Mouse (Mus musculus) lung, adult 18-20 months (tissue): ENCODE results near the gene Hectd1.

Experiments
- DNase-seq, 2 experiments: peaks; one replicate each; pipeline ENCODE4 v3.0.0; 2022; ENCODE audit warnings: mixed read lengths in 2 of 2

Hectd1 gene

DNA sequence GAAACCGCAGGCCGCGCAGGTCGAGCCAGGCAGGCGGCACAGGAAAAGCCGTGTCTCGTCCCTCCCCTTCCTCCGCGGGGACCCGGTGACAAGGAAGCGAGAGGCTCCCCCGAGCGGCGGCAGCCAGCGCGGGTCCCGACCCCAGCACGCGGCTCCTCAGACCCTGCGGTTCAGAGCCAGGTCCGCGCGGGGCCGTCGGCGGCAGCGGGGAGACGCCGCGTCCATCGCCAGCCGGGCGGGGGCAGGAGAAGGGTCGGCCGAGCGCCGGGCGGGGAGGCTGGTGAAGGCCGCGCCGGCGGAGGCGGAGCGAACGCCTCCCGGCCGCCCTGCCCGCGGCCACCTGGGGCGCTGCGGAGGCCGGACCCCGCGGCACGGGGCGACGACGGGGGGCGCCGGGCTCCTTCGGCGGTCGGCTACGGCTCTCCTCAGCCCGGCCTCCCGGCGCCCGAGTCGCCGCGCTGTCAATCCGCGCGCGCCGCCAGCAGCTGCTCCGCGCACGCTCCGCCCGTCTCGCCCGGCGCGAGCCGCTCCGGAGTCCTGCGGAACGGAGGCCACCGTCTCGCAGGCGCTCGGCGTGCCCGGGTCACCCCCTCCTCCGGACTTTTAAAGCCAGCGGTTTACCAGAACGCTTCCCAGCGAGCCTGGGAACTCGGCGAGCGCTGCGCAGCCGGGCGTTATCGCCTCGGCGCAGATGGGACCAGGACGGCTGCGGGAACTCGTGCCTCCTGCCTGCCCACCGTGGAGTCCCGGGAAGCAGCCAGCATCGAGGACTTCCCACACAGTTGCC is at the start of gene Hectd1:
TSS of gene Hectd1 (minus strand) at position 247 of the 787 bp plus-strand sequence.
- peak; percentile 87 for DNase-seq

- DNase-seq = no peak
Observed at GRCm38 (mm10) chr12:51871446-51872144, 42.3 kb upstream of the Hectd1 start.

DNA sequence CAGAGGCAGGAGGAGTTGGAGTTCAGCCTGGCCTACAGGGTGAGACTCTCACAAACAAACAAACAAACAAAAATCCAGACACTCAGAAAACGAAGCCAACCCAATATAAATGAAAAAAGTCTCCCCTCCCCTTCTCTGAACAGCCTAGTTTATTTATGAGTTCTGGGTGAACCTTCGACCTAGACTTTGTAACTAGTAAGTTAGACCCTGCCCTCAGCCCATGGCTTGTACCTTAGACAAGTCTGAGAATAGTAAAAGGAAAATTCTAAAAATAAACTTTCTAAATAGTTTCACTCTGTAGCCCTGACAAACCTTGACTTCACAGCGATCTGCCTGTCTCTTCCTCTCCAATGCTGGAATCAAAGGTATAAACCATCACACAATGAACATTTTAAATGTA is 40.2 kb upstream of the Hectd1 start:
- no peak for DNase-seq

DNA sequence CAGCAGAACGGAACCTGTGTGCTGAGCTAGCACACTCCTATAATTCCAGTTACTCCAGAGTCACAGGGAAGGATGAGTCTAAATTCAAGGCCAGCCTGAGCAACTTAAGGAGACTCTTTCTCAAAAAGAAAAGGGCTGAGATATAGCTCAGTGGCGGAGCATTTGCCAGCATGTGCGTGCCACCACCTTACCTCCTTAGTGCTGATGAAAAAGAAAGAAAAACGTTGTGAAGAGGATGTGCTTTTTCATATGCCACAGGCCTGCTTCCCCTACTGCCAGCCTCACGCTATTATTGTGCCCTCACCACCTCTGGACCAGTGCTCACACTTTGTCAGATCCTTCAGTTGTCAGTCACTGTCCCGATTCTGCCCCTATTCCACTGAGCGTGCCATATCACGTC is 37.7 kb upstream of the Hectd1 start:
- DNase-seq = no peak

GRCm38 (mm10) chr12:51866226-51866910 is 37.0 kb upstream of the Hectd1 start:
- DNase-seq = peak; percentile 60 to 71

- peak; percentile 77 to 86 for DNase-seq
Observed at GRCm38 (mm10) chr12:51865790-51866179, 36.4 kb upstream of the Hectd1 start.

- peak; percentile 39 to 52 for DNase-seq
Observed at GRCm38 (mm10) chr12:51865061-51865789, 35.9 kb upstream of the Hectd1 start.

DNA sequence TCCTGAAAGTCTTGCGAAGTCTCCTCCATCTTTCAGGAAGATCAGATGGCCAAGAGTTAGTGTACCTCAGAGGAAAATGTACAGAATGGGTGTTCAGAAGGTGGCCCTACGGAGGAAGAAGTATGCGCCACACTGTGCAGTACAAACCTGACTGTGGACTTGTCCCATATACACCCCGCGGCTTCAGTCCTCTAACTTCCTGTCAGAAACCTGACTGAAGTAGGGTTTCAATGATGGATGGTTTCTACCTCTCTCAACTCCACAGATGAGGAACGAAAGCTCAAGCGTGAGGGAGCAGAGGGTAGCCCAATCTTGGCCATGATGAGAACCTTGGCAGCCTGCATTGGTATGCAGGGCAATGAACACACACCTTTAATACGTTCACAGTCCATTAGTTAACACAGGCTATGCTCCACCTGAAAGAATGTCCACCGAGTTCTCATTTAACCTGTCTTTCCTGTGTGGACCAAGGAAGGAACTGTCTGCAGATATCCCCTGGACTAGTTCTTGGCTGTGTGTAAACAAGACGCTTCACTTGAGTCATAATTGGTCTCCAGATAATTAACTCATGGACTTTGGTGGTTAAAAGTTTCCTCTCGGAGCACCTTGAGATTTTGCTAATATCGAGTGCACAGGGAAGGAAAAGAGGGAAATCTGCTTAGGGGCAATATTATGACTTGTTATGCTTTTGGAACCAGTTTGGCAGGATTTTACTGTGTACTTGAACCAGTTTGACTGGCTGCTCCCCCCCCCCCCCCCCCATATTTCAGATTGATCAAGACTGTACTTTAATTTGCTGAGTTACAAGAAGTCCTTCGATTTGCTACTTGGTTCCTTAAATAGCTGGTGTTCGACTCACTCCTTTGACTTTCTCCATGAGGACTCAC is 34.0 kb upstream of the Hectd1 start:
- DNase-seq = no peak

- no peak for DNase-seq
Observed at GRCm38 (mm10) chr12:51858134-51859028, 29.0 kb upstream of the Hectd1 start.

- no peak for DNase-seq
Observed at GRCm38 (mm10) chr12:51856768-51857295, 27.5 kb upstream of the Hectd1 start.

DNA sequence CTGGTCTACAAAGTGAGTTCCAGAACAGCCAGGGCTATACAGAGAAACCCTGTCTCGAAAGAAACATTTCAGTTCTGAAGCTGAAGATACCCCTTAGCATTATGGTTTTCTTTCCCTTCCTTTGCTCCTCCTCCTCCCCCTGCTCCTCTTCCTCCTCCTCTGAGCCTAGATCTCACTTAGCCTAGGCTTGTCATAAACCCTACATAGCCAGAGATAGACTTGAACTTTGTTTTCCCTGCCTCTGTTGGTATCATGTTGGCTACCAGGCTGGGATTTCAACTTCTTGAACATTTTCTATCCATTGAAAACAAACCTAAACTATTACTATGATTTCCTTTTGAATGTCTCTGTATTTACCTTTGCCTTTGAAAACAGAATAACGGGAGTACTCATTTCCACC is 26.5 kb upstream of the Hectd1 start:
- no peak for DNase-seq

DNA sequence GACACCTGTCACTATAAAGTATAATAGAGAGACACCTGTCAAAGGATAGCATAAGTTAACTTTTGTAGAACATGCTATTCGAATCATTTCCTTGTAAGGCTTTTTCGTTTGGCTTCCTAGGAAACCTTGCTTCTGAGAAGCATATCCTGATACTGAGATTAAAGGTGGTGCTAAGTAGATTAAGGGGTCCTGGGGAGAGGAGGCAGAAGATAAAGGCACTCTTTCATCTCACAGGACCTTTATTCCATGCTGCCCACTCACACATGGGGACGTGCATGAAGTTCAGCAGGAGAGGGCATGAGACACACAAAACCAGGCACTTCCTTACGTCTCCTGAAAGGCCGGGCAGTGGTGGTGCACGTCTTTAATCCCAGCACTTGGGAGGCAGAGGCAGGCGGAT is 26.1 kb upstream of the Hectd1 start:
- DNase-seq = no peak

GRCm38 (mm10) chr12:51851617-51852016 is 22.3 kb upstream of the Hectd1 start:
- no peak for DNase-seq

GRCm38 (mm10) chr12:51851155-51851554 is 21.8 kb upstream of the Hectd1 start:
- DNase-seq = no peak

GRCm38 (mm10) chr12:51850339-51850738 is 21.0 kb upstream of the Hectd1 start:
- no peak for DNase-seq

- no peak for DNase-seq
Observed at GRCm38 (mm10) chr12:51849902-51850301, 20.6 kb upstream of the Hectd1 start.

- peak; percentile 66 to 71 for DNase-seq
Observed at GRCm38 (mm10) chr12:51847953-51848680, 18.8 kb upstream of the Hectd1 start.

DNA sequence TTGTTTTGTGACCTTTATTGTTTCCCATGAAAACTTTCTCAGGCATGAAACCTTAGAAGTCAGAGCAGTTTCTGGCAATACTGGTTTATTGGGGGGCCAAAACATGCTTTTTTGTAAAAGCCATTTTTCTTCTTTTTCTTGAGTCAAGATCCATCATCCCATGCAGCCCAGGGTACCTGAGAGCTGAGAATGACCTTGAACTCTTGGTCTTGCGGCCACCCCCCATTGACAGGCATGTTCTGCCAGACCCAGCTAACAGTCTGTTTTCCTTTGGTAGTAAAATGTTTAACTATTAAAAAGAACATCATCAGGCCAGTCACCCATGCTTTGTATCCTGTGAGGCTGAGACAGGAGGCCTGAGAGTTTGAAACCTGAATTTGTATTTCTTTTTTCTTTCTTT is 15.9 kb upstream of the Hectd1 start:
- DNase-seq = no peak

- peak; percentile 98 for DNase-seq
Observed at GRCm38 (mm10) chr12:51844771-51845256, 15.5 kb upstream of the Hectd1 start.
